ENCODE assay signal across 23 mouse cellular contexts in genomic region chr11:63051996-63052395, GRCm38 (mm10). TPM values are rescaled to one million over a fixed set of nuclear protein-coding genes. Genes with fewer than 3 reads are reported as not detected.
"Had no signal": no experiment of that assay in that cellular context is flagged by ENCODE, and none has a peak within 500 bp of the region (broad histone marks: within the 10 kb centered on the region; RNA-seq: fewer than 3 reads in every experiment).

No protein-coding gene starts in this region.

- H3K36me3 ChIP-seq: kidney, embryonic 15.5 days; liver, embryonic 13.5 days; midbrain, embryonic 12.5 days; midbrain, embryonic 15.5 days; neural tube, embryonic 12.5 days; neural tube, embryonic 15.5 days; stomach, embryonic 15.5 days had no signal

- H3K4me3 ChIP-seq: kidney, embryonic 15.5 days; left cerebral cortex, adult 2 months; liver, embryonic 13.5 days; midbrain, embryonic 12.5 days; midbrain, embryonic 15.5 days; neural tube, embryonic 12.5 days; neural tube, embryonic 15.5 days; stomach, embryonic 15.5 days had no signal

- H3K27ac ChIP-seq: kidney, embryonic 15.5 days; left cerebral cortex, adult 2 months; liver, embryonic 13.5 days; midbrain, embryonic 12.5 days; midbrain, embryonic 15.5 days; neural tube, embryonic 12.5 days; neural tube, embryonic 15.5 days; stomach, embryonic 15.5 days had no signal

- DNase-seq: kidney, postnatal 10 days; kidney, postnatal 36 days; layer of hippocampus, postnatal 36 days; liver, embryonic 13.5 days; lung, adult 2 months; lung, postnatal 14 days; lung, postnatal 4 days; retina, postnatal 1 day; thymus, postnatal 36 days had no signal

- H3K4me1 ChIP-seq: kidney, embryonic 15.5 days; liver, embryonic 13.5 days; midbrain, embryonic 12.5 days; midbrain, embryonic 15.5 days; neural tube, embryonic 12.5 days; neural tube, embryonic 15.5 days; stomach, embryonic 15.5 days had no signal

- H3K27me3 ChIP-seq: kidney, embryonic 15.5 days; liver, embryonic 13.5 days; midbrain, embryonic 12.5 days; midbrain, embryonic 15.5 days; neural tube, embryonic 12.5 days; neural tube, embryonic 15.5 days; stomach, embryonic 15.5 days had no signal

RNA-seq across cellular contexts. Expression of gene Tekt3, which starts 9.5 kb away (rescaled TPM):
- total RNA-seq: layer of hippocampus, postnatal 36 days; left cerebral cortex, adult 2 months; left cerebral cortex, postnatal 10 days; left cerebral cortex, postnatal 36 days; liver, adult 2 months; megakaryocyte, adult 5-6 weeks had no signal
- polyA plus RNA-seq: kidney, embryonic 15.5 days; limb, embryonic 11.5 days; liver, adult 2 months; liver, embryonic 13.5 days; liver, embryonic 16.5 days; midbrain, embryonic 12.5 days; midbrain, embryonic 15.5 days; neural tube, embryonic 12.5 days; neural tube, embryonic 15.5 days; small intestine, adult 2 months; stomach, embryonic 15.5 days had no signal
